Mouse (Mus musculus) heart, postnatal 0 days (tissue): ENCODE results near the gene Xylt1. TPM values are rescaled to one million over a fixed set of nuclear protein-coding genes. Genes with fewer than 3 reads are reported as not detected.

Experiments
- ATAC-seq: fragments of 200-750 bp; cut with Nextera tagmentation; 2 replicates; pipeline ENCODE4 v1.8.0; 2017; ENCODE audit warnings: low read depth, moderate number of reproducible peaks, moderate library complexity; ENCODE audit not compliant: insufficient read depth
- DNase-seq: peaks from one replicate; pipeline ENCODE4 v3.0.0-alpha.2; 2016; ENCODE audit warnings: low spot score
- H3K27ac ChIP-seq: fragments of 300-500 bp; sonication (generic); 2 replicates; pipeline ENCODE4 v1.5.1; 2014; ENCODE audit warnings: low read depth, mild to moderate bottlenecking
- H3K27me3 ChIP-seq: fragments of 300-500 bp; sonication (generic); 2 replicates; pipeline ENCODE4 v1.6.1; 2014; ENCODE audit warnings: low read length, mixed read lengths; ENCODE audit not compliant: control insufficient read depth, insufficient read depth
- H3K36me3 ChIP-seq: fragments of 300-500 bp; sonication (generic); replicated peaks from 2 replicates; pipeline ENCODE4 v1.6.1; 2014; ENCODE audit warnings: low read length, mixed read lengths; ENCODE audit not compliant: control insufficient read depth, insufficient read depth
- H3K4me1 ChIP-seq: fragments of 300-500 bp; sonication (generic); 2 replicates; pipeline ENCODE4 v1.6.1; 2014; ENCODE audit warnings: antibody characterized with exemption; ENCODE audit not compliant: control insufficient read depth, insufficient read depth
- H3K4me2 ChIP-seq: fragments of 300-500 bp; sonication (generic); 2 replicates; pipeline ENCODE4 v1.6.1; 2014; ENCODE audit warnings: low read depth, mild to moderate bottlenecking, low read length, moderate library complexity
- H3K4me3 ChIP-seq: fragments of 300-500 bp; sonication (generic); 2 replicates; pipeline ENCODE4 v1.5.1; 2014; ENCODE audit warnings: low read depth, low read length
- H3K9ac ChIP-seq: fragments of 300-500 bp; sonication (generic); replicated peaks from 2 replicates; pipeline ENCODE4 v1.6.1; 2014; ENCODE audit warnings: low read depth, low read length, mixed read lengths
- H3K9me3 ChIP-seq: fragments of 300-500 bp; sonication (generic); replicated peaks from 2 replicates; pipeline ENCODE4 v1.6.1; 2016; ENCODE audit warnings: low read length; ENCODE audit not compliant: control insufficient read depth
- CTCF ChIP-seq: IDR thresholded peaks from 2 replicates; pipeline ENCODE4 v1.5.1; 2016; ENCODE audit warnings: antibody characterized with exemption, control low read depth, low read depth
- EP300 ChIP-seq: IDR thresholded peaks from 2 replicates; pipeline ENCODE4 v1.6.1; 2016; ENCODE audit warnings: antibody characterized with exemption, low read depth
- WGBS: fragments of 180-500 bp; shearing (Covaris S2); extraction: QIAGEN DNeasy Blood & Tissue Kit; methylation state at CpG from one replicate; pipeline ENCODE4 v1.1.7; 2014; 5-methylcytosine and 5-hydroxymethylcytosine counted together
- polyA plus RNA-seq: library from polyadenylated mRNA; unstranded; fragments of >200 nt; fragmentation: Nextera tagmentation; extraction: Ambion mirVana; gene quantifications from 2 replicates; pipeline ENCODE4 v1.2.1, GENCODE M21; 2015
- total RNA-seq: library from RNA; depleted of rRNA; stranded (reverse); fragments of >200 nt; gene quantifications from 2 replicates; pipeline ENCODE4 v1.2.3, GENCODE M21; 2014; ENCODE audit warnings: low replicate concordance

Gene Xylt1
- total and polyA plus RNA-seq, 2 experiments from 2014 or later: 0.36 to 8.9 TPM

- no peak for TF ChIP-seq EP300
- TF ChIP-seq CTCF: no peak
- H3K4me1 ChIP-seq: peaks cover 5% of the 10 kb centered on the region; the same call in 1 of the 2 replicates
- H3K9ac ChIP-seq: no peak overlapping the region
- no peak overlapping the region for H3K4me3 ChIP-seq
- WGBS: 86% methylated on average over 2 of the region's 2 CpGs
- H3K4me2 ChIP-seq: no peak overlapping the region
- ATAC-seq (no peak), DNase-seq (no peak)
- no peaks in the 10 kb centered on the region for H3K27me3 ChIP-seq
- no peaks in the 10 kb centered on the region for H3K9me3 ChIP-seq
- no peaks in the 10 kb centered on the region for H3K36me3 ChIP-seq
- H3K27ac ChIP-seq: no peak overlapping the region
Observed at GRCm38 (mm10) chr7:117411874-117412273, 31.1 kb downstream of the Xylt1 start.

DNA sequence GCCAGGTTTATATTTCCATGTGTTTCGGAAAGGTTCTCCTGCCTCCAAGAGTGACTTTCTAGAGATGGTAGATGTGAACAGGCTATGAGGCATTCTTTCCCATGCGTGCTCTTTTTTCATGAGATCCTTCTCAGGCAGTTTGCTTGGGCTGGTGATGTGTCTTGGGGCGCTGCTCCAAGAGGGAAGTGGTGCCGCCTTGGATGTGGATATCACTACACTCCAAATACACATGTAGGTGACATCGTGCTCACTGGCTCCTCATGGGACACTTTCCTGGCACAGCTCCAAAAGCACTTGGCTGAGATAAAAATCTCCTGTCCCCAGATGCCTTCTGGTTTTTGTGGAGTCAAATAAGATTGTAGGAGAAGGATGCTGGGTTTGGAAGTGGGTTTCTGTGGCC, 31.6 kb downstream of the Xylt1 start:
- H3K9me3 ChIP-seq: no peaks in the 10 kb centered on the region
- H3K9ac ChIP-seq: no peak overlapping the region
- no peaks in the 10 kb centered on the region for H3K27me3 ChIP-seq
- no peak for DNase-seq
- peaks cover 5% of the 10 kb centered on the region; the same call in 1 of the 2 replicates for H3K4me1 ChIP-seq
- no peaks in the 10 kb centered on the region for H3K36me3 ChIP-seq
- TF ChIP-seq EP300 (no peak), CTCF (no peak)
- H3K4me2 ChIP-seq: no peak overlapping the region
- WGBS: 51% methylated on average over 5 of the region's 5 CpGs
- no peak overlapping the region for H3K27ac ChIP-seq
- no peak overlapping the region for H3K4me3 ChIP-seq
- no peak for ATAC-seq

DNA sequence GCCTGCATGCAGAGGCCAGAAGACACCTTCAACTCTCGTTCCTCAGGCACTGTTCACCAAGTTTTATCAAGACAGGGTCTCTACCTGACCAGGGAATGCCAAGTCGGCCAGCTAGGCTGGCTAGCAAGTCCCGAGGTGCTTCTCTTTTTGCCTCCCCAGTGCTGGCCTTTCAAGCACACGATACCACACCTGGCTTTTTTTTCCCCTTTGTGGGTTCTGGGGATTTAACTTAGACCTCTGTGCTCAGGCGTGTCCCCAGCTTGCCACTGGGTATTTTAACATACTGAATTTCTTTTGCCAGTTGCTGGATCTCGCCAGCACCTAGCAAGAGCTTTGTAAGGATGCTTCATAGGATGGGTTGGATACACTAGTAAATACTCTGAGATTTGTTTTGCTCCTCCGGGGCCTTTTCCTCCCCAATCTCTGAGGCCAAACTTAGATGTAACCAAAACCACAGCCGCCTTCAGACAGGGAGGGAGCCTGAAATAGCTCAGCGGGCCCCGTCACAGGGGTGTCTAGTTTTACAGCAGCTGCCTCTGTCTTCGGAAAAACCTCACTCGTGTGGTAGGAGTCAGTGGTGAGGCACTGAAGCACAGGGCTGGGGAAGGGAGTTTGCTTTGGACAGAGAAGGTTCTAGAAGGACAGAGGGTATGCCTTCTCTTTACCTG, 33.7 kb downstream of the Xylt1 start:
- WGBS: 48% methylated on average over 12 of the region's 12 CpGs
- Histone ChIP-seq H3K4me1 (peaks cover 9% of the 10 kb centered on the region; the same call in 1 of the 2 replicates), H3K27ac (no peak overlapping the region), H3K36me3 (no peaks in the 10 kb centered on the region), H3K9ac (no peak overlapping the region), H3K4me2 (no peak overlapping the region), H3K27me3 (no peaks in the 10 kb centered on the region), H3K9me3 (no peaks in the 10 kb centered on the region), H3K4me3 (no peak overlapping the region)
- TF ChIP-seq CTCF (no peak), EP300 (no peak)
- DNase-seq (no peak), ATAC-seq (no peak)

DNA sequence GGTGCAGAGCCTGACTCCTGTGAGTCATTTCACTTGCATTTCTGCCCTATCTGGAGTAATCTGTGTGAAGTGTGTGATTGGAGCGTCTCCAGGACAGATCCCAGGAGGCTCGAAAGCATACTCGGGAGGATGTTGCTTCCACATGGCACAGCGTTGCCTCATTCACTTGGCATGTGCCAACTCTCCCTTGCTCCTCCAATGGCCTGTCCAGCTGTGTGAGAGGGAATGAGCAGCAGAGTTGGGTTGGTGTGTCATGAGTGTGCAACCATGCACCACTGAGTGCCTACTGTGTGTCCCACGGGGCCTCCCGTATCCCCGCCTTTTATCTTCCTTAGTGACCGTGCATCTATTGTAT, 34.2 kb downstream of the Xylt1 start:
- ATAC-seq (no peak), DNase-seq (no peak)
- no peaks in the 10 kb centered on the region for H3K27me3 ChIP-seq
- no peak overlapping the region for H3K27ac ChIP-seq
- WGBS: 58% methylated on average over 8 of the region's 8 CpGs
- no peak overlapping the region for H3K4me3 ChIP-seq
- no peaks in the 10 kb centered on the region for H3K36me3 ChIP-seq
- no peaks in the 10 kb centered on the region for H3K9me3 ChIP-seq
- peaks cover 10% of the 10 kb centered on the region; the same call in 1 of the 2 replicates for H3K4me1 ChIP-seq
- no peak overlapping the region for H3K9ac ChIP-seq
- TF ChIP-seq EP300 (no peak), CTCF (no peak)
- no peak overlapping the region for H3K4me2 ChIP-seq

DNA sequence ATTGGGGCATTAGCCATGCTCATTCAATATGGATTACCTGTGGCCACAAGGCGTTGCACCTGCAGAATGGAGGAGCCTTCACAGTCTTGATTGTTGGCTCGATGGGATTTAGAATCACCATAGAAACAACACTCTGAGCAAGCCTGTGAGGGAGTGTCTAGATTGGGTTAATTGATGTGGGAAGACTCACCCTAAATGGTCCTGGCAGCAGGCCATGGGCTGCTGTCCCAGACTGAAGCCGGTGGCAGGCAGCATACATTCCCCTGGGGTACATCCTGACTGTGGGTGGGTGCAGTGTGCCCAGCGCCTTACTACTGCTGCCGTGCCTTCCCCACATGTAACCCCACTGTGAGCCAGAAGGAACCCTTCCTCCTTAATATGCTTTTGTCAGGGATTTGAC, 38.3 kb downstream of the Xylt1 start:
- H3K4me3 ChIP-seq: no peak overlapping the region
- H3K9ac ChIP-seq: no peak overlapping the region
- H3K27ac ChIP-seq: no peak overlapping the region
- no peaks in the 10 kb centered on the region for H3K27me3 ChIP-seq
- no peaks in the 10 kb centered on the region for H3K9me3 ChIP-seq
- WGBS: 36% methylated on average over 5 of the region's 5 CpGs
- TF ChIP-seq CTCF (no peak), EP300 (no peak)
- H3K4me1 ChIP-seq: 0 out of 2 replicates have a peak, but pooled peaks cover 11% of the 10 kb centered on the region
- no peaks in the 10 kb centered on the region for H3K36me3 ChIP-seq
- H3K4me2 ChIP-seq: no peak overlapping the region
- ATAC-seq (no peak), DNase-seq (no peak)

- Histone ChIP-seq H3K9ac (no peak overlapping the region), H3K4me3 (no peak overlapping the region), H3K4me1 (0 out of 2 replicates have a peak, but pooled peaks cover 11% of the 10 kb centered on the region), H3K27me3 (no peaks in the 10 kb centered on the region), H3K4me2 (no peak overlapping the region), H3K36me3 (no peaks in the 10 kb centered on the region), H3K9me3 (no peaks in the 10 kb centered on the region), H3K27ac (no peak overlapping the region)
- DNase-seq (no peak), ATAC-seq (no peak)
- TF ChIP-seq EP300 (no peak), CTCF (no peak)
- WGBS: 81% methylated on average over 2 of the region's 2 CpGs
Observed at GRCm38 (mm10) chr7:117419846-117420245, 39.1 kb downstream of the Xylt1 start.
